Mouse (Mus musculus): ENCODE data around the gene Asb15. TPM values are rescaled to one million over a fixed set of nuclear protein-coding genes. Genes with fewer than 3 reads are reported as not detected.

Asb15 gene
- total RNA-seq, 1 experiment from 2014 or later = not detected

DNA sequence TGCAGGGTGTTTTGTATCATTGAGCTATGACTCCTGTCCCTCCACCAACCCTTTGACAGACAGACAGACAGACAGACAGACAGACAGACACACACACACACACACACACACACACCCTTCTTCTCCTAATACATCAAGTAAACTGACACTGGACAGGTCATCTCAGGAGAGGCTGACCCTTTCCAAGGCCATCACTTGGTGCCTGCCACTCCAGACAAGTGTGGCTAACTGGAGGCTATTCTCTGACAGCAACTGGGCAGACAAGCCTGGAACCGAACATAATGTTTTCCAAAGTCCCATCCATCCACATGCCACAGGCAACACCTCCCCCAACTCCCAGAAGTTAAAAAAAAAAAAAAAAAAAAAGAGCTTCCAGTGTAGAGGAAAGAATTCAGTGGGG is 73.7 kb downstream of the Asb15 start:
- no peak for ATAC-seq (replicated peaks; ENCODE audit: insufficient number of reproducible peaks, low FRiP score, low TSS enrichment, poor library complexity, severe bottlenecking)

DNA sequence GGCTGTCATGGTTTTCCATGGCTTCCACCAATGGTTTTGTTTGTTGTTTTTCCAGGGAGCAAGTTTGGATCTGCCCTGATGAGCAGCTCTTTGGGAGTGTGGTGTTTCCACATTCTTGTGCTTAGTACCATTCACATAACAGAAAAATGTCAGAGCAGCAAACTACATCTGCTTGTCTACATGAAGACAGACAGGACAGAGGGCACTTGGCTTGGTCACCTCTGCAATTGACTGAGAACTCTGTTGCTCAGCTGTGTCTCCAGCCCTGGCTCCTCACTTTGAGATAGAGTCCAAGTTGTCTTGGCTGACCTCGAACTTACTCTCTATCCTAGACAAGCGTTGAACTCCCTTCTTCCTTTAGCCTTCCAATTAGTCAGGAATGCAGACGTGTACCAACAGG is 74.4 kb downstream of the Asb15 start:
- ATAC-seq (replicated peaks; ENCODE audit: insufficient number of reproducible peaks, low FRiP score, low TSS enrichment, poor library complexity, severe bottlenecking) = no peak

DNA sequence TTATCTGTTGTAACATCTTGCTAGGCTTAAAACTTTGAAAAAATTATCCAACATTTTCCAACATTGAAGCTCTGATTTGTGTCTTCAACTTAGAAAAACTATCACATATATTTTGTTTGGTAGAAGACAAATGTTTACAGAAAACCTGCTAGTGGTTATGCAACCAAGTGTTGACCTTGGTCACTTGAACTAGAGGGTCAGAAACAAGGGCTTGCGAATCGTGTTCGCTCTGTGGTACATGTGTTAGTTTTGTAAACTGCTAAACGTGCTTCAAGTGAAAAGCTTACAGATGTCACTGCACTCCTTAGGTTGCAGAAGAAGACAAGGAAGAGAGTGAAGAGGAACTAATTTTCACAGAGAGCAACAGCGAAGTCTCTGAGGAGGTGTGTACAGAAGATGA is 75.0 kb downstream of the Asb15 start:
- no peak for ATAC-seq (replicated peaks; ENCODE audit: insufficient number of reproducible peaks, low FRiP score, low TSS enrichment, poor library complexity, severe bottlenecking)

DNA sequence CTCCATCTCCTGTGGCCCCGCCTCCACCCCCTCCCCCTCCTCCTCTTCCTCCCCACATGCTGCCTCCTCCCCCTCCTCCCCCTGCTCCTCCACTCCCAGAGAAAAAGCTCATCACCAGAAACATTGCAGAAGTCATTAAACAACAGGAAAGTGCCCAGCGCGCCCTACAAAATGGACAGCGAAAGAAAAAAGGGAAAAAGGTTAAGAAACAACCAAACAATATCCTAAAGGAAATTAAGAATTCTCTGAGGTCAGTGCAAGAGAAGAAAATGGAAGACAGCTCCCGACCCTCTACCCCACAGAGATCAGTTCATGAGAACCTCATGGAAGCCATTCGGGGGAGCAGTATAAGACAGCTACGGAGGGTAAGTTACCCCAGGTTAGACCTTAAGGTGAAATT is 76.3 kb downstream of the Asb15 start:
- no peak for ATAC-seq (replicated peaks; ENCODE audit: insufficient number of reproducible peaks, low FRiP score, low TSS enrichment, poor library complexity, severe bottlenecking)

DNA sequence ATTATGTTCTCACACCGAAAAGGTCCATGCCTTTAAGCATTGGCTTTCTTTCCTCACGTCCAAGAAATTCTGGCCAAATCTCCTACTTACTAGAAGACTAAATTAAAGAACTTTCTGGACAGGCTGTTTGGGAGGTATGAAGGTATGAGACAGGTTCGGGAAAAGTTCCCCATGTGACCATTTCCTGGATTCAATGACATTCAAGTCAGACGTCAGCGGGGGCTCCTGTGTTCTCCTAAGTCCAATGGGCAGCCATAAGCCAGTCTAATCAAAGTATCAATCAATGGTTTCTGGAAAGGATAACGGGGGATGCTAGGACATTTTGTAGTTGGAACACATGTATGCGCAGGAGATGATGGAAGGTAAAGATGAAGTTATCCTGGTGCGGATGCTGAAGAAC is 77.7 kb downstream of the Asb15 start:
- ATAC-seq (replicated peaks; ENCODE audit: insufficient number of reproducible peaks, low FRiP score, low TSS enrichment, poor library complexity, severe bottlenecking) = no peak

DNA sequence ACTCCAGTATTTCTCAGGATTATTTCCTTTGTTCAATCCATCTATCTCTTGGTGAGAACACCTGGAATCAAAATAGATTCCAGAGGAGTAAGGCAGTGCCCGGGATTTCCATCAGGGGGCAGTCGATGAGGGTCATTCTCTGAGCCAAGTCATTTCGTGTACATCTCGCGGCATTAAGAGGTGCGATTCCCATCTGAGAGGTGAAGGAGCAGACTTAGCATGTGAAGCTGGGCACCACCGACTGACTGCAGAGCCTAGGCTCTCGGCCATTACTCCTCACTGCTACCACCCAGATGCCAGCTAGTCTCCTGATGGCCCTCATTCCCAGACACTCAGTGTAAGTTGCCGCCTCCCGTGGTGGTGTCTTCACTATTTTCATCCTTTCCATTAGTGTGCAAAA is 78.6 kb downstream of the Asb15 start:
- no peak for ATAC-seq (replicated peaks; ENCODE audit: insufficient number of reproducible peaks, low FRiP score, low TSS enrichment, poor library complexity, severe bottlenecking)

DNA sequence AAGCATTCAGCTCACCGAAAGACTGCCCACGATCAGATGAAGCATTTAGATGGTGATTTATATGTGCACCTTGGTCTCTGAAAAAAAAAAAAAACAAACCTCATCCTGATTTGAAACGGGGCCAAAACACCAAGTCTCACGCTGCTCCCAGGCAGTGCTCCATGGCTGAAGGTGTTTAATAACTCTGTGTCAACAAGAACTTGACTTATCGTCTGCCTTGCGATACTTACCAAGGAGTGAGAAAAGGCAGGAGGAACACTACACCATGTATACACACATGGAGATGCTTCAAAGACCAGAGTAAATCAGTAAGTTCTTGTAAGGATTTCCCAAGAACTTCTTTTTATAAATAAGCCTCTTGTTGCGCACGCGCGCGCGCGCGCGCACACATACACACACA is 79.6 kb downstream of the Asb15 start:
- ATAC-seq (replicated peaks; ENCODE audit: insufficient number of reproducible peaks, low FRiP score, low TSS enrichment, poor library complexity, severe bottlenecking) = no peak

DNA sequence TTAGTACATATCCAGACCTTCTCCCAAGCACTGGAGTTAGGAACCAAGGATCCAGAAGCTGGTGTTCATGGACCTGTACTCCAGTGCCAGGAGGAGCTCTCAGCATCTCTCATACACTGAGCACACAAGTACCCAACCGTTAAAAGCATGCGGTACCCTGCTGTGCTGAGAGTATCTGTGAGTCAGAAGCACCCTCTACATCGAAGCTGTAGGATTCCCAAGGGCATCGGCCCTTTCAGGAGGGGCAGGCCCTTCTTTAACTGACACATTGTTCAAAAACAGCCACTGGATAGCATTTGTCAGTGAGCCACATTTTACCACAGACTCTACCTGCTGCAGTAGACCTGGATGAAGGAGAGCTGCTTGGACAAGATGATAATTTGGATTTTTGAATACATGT is 80.2 kb downstream of the Asb15 start:
- no peak for ATAC-seq (replicated peaks; ENCODE audit: insufficient number of reproducible peaks, low FRiP score, low TSS enrichment, poor library complexity, severe bottlenecking)

DNA sequence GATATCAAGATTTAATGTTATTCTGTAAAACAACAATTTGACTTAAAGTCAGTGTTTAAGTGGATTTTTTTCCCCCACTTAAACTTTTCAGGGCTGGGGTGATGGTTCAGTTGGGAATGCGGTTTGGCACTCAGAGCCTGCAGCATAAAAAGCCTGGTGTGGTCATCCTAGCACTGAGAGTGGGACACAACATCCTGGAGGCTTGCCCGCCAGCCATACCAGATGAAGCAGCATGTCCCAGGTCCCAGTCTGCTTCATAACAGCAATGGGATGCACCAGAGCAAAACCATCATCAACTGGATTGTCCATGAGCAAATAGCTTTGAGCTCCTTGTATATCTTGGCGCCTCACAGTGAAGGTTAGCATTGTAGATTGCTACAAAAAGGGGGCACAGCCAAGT is 80.7 kb downstream of the Asb15 start:
- ATAC-seq (replicated peaks; ENCODE audit: insufficient number of reproducible peaks, low FRiP score, low TSS enrichment, poor library complexity, severe bottlenecking) = no peak

DNA sequence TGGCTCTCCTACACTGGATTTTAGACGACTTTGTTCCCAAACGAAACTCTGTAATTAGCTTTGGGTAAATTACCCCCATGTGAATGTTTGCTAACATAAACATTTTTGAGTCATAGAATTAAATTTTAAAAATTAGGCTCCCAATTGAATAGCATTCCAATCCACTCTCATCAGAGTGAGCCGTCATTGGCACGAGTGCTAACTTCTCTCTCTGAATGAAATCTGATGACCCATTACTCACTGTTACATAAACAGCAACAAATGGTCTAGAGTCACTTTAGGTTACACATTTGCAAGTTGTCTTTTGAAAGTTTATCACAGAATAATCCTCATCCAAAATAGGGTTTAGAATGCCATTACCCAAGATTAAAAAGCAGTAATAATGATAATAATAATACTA is 81.6 kb downstream of the Asb15 start:
- ATAC-seq (replicated peaks; ENCODE audit: insufficient number of reproducible peaks, low FRiP score, low TSS enrichment, poor library complexity, severe bottlenecking) = no peak

DNA sequence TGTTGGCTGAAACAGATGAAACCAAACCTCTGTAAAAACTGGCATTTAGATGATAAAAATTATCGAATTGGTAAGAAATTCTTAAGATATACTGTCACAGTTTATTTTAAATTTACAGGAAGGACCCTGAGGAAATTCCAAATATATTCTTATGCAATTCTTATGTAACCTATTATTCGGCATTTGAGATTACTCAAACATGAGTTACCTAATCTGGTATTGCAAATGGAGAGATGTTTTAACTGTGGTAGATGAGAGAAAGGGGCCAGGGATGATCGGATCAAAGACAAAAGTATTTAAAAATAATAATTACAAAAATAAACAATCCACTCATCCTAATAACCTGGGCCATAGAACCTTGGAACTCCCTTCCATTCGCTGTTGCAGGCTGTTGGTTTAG is 82.4 kb downstream of the Asb15 start:
- ATAC-seq (replicated peaks; ENCODE audit: insufficient number of reproducible peaks, low FRiP score, low TSS enrichment, poor library complexity, severe bottlenecking) = no peak

DNA sequence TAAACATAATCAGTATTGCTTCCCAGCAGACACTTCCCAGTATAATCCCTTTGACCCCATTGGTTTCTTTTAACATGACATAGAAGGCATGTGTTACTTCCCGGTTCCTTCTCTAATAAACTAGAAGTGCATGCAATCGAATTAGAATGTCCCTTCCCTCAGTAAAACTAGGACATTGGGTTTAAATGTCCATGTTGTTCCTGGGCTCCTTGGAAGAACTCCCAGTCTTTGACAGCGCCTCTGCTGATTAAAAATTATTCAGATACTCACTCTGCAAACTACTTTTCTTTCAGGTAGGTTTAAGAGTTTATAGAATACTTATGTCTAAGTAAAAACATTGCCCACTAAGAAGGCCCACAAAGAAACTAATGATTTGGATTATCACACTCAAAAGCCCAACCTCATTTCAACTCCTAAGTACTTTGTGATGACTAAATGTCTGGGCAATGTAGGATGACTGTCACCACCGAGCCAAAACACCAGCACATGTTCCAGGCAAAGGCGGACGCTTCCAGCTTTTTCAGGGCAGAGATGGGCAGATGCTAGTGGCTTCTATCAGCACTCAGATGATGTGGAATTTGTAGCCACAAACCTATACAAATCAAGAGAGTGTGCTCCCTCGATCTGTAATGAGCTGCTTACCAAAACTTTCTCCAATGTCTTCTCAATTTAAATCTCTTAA is 84.3 kb downstream of the Asb15 start:
- no peak for ATAC-seq (replicated peaks; ENCODE audit: insufficient number of reproducible peaks, low FRiP score, low TSS enrichment, poor library complexity, severe bottlenecking)

DNA sequence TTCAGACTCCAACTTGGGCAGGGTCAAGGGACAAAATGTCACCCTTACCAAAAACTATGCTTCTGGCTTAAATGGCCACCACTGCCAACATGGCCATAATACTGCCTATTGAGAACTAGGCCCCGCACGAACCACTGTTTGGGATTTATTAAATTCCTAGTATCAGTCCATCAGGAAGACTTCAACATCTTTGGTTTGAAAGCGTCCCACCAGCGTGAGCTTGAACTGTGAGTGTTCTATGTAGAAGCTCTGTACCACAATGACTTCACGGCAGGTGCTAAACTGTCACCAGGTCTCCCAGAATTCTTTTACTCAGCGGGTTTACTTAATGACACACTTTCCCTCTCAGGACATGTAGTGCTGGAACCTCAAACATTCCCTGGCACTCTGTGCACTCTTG is 85.4 kb downstream of the Asb15 start:
- ATAC-seq (replicated peaks; ENCODE audit: insufficient number of reproducible peaks, low FRiP score, low TSS enrichment, poor library complexity, severe bottlenecking) = no peak

DNA sequence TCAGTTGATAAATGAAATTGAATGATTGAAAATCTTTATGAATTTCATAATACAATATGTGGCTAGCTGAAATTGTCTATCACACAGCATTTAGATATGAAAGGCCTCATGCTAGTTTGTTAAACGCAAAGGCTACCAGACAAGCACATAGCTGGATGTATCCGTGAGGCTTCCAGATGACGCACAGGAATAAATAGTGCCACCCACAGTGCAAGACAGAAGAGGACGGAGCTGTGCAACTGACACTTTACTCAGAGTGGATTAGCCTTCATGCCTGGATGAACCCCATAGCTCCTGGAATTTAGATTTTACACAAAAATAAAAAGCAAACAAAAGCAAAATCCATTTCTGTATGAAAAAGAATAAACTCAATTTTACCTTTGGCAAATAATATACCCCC is 86.0 kb downstream of the Asb15 start:
- ATAC-seq (replicated peaks; ENCODE audit: insufficient number of reproducible peaks, low FRiP score, low TSS enrichment, poor library complexity, severe bottlenecking) = no peak

DNA sequence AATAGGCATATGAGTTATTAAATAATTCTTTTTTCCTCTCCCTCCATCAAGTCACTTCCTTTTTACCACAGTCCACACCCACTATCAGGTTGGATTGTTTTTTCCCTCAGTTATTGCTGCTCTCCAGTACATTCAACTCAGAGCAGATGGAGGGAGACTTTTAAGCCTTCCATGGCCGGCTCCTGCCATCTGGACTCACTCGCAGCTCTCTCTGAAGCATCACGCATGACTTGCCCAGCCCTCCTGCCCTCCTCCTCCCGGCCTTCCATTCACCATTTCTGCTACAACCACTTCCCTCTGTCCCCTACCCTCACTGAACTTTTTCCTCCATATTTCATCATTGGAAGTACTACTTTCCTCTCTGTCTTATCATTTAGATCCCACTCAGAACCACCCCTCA is 88.8 kb downstream of the Asb15 start:
- no peak for ATAC-seq (replicated peaks; ENCODE audit: insufficient number of reproducible peaks, low FRiP score, low TSS enrichment, poor library complexity, severe bottlenecking)

DNA sequence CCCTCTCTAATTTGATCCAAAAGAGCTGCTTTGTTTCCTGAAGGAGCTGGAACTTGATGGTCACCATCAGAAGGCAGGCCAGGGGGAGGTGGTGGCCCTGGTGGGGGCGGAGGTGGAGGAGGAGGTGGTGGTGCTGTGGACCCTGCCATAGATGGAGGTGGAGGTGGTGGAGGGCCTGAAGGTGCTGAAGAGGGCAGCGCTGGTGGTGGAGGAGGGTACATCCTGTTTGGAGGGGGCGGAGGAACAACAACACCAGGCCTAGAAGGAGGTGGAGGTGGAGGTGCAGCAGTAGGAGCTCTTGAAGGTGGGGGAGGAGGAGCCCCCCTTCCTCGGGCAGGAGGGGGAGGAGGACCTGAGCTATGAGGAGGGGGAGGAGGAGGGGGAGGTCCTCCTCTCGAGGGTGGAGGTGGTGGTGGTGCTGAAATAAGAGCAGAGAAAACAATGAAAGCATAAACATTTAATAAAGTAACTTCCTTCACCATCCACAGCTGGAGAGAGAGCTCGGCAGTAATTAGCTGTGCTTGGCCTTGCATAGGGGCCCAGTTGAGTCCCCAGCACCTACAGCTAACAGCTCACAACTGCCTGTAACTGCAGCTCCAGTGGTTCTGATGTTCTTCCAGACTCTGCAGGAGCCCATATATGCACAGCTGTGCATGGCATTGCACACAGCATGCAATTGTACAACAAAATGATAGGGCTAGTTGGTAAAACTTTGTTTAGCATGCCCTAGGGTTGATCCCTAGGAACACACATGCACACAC is 91.5 kb downstream of the Asb15 start:
- no peak for ATAC-seq (replicated peaks; ENCODE audit: insufficient number of reproducible peaks, low FRiP score, low TSS enrichment, poor library complexity, severe bottlenecking)

DNA sequence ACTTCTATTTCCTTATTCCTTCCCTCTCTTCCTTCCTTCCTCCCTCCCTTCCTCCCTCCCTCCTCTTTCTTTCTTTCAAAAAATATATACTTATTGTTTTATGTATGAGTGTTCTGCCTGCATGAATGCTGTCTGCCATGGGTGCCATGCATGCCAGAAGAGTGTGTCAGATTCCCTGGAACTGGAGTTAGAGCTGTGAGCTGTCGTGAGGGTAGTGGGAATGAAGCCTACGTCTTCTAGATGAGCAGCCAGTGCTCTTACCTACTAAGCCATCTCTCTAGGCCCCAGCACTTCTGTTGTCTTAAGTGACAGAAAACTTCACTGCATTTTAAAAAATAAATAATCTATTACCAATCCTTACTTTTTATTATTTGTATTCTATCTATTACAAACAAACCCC is 93.0 kb downstream of the Asb15 start:
- ATAC-seq (replicated peaks; ENCODE audit: insufficient number of reproducible peaks, low FRiP score, low TSS enrichment, poor library complexity, severe bottlenecking) = no peak

DNA sequence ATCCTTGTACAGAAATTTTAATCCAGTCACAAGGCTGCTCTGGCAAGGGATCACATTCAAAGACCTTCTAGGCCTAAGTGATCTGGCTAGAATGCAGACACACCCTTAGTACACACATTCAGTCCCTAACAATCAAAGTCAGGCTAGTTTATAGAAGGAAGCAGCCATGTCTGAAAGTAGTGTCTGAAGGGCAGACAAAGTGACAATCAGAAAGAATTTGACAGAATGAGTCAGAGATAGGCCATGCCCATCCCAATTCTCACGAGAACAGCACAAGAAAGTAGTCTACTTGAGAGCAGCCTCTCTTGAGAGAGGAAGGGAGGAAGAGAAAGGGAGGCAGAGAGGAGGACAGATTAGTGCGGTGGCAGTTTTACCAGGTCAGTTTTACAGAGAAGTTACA is 94.2 kb downstream of the Asb15 start:
- ATAC-seq (replicated peaks; ENCODE audit: insufficient number of reproducible peaks, low FRiP score, low TSS enrichment, poor library complexity, severe bottlenecking) = no peak
